28 mouse cellular contexts compared by ENCODE assay signal in genomic region chr3:94459834-94460233, GRCm38 (mm10). TPM values are rescaled to one million over a fixed set of nuclear protein-coding genes. Genes with fewer than 3 reads are reported as not detected.
DNase-seq lines count a peak whose midpoint lies in the region; ATAC-seq and TF ChIP-seq lines count a peak whose summit lies in the region.
"Had no signal": no experiment of that assay in that cellular context is flagged by ENCODE, and none has a peak within 500 bp of the region (broad histone marks: within the 10 kb centered on the region; RNA-seq: fewer than 3 reads in every experiment).

No protein-coding gene starts in this region.

- TF ChIP-seq POLR2A in myocyte (IDR thresholded peaks at IDR 0.05; ENCODE audit: insufficient read length, low read depth): no peak

- no peak overlapping the region for H3K4me3 ChIP-seq in myocyte
- H3K4me3 ChIP-seq: embryonic facial prominence, embryonic 13.5 days; embryonic facial prominence, embryonic 15.5 days; erythroblast, embryonic 14.5 days; forebrain, embryonic 13.5 days; forebrain, embryonic 15.5 days had no signal

- no peaks in the 10 kb centered on the region for H3K36me3 ChIP-seq in myocyte (ENCODE audit: control insufficient read depth, insufficient read depth)
- H3K36me3 ChIP-seq: embryonic facial prominence, embryonic 13.5 days; embryonic facial prominence, embryonic 15.5 days; forebrain, embryonic 15.5 days had no signal

- no peak overlapping the region for H3K4me2 ChIP-seq in myocyte (ENCODE audit: low read depth)
- H3K4me2 ChIP-seq: embryonic facial prominence, embryonic 13.5 days; embryonic facial prominence, embryonic 15.5 days; forebrain, embryonic 13.5 days; forebrain, embryonic 15.5 days had no signal

- H3K79me2 ChIP-seq in myocyte (ENCODE audit: control insufficient read depth, insufficient read depth): no peaks in the 10 kb centered on the region

- no peaks in the 10 kb centered on the region for H3K27me3 ChIP-seq in myocyte (ENCODE audit: control insufficient read depth, insufficient read depth, insufficient read length)
- H3K27me3 ChIP-seq: CH12.LX; embryonic facial prominence, embryonic 13.5 days; embryonic facial prominence, embryonic 15.5 days; forebrain, embryonic 15.5 days had no signal

- ATAC-seq in frontal cortex, adult (ENCODE audit: low TSS enrichment): no peak
- ATAC-seq: CD4-positive, CD25-positive, alpha-beta regulatory T cell, adult 4 months; forebrain, embryonic 13.5 days; forebrain, embryonic 15.5 days; forebrain, postnatal 0 days had no signal

- DNase-seq in 3134 (ENCODE audit: extremely low read depth, insufficient read length, low spot score) (peak; percentile 77), 3T3-L1 (ENCODE audit: low read depth, low spot score) (peak; percentile 88), NIH3T3 (ENCODE audit: low read depth) (peak; percentile 43)
- DNase-seq in gastrocnemius, adult 18-20 months (ENCODE audit: low spot score): no peak
- DNase-seq in adrenal gland, adult (ENCODE audit: inconsistent age in 2 of 2, low spot score in 1 of 2): no peak
- DNase-seq: adrenal gland, adult 8-10 months; adrenal gland, postnatal 14 days; adrenal gland, postnatal 36 days; cerebellum, adult 11-12 months; cerebellum, adult 8-10 months; cerebellum, adult 9-11 months; cerebellum, postnatal 14 days; cerebellum, postnatal 36 days; embryo, embryonic 11 days; forebrain, postnatal 0 days had no signal

- no peak overlapping the region for H3ac ChIP-seq in myocyte (ENCODE audit: control insufficient read depth, insufficient read length)

TF ChIP-seq in myocyte, 11 proteins besides CTCF, POLR2A, EP300 and RAD21:
- TF ChIP-seq MYOD1 (IDR thresholded peaks at IDR 0.05; ENCODE audit: control insufficient read depth in 1 of 3, insufficient read length in 2 of 3, low read depth in 2 of 3) (peak in 2 of 3 experiments; percentile 65 to 66), TCF3 (IDR thresholded peaks at IDR 0.05; ENCODE audit: insufficient read length, low read depth) (no peak), MYOG (IDR thresholded peaks at IDR 0.05; ENCODE audit: control insufficient read depth in 1 of 3, insufficient read depth in 1 of 3, insufficient read length in 2 of 3, low read depth in 2 of 3) (peak in 1 of 3 experiments; percentile 3)

RNA-seq across cellular contexts. Expression of gene Oaz3, which starts 16.1 kb away (rescaled TPM):
- polyA plus RNA-seq in myocyte (2012; fragmentation: generic; extraction: Trizol): 0.10 TPM
- not detected for total RNA-seq in gastrocnemius, adult 18-20 months (2021)
- total RNA-seq: adrenal gland, adult 18-20 months; adrenal gland, adult 8-10 months; adrenal gland, postnatal 14 days; adrenal gland, postnatal 36 days; common myeloid progenitor, adult 5-6 weeks; forebrain, postnatal 0 days had no signal
- polyA plus RNA-seq: embryonic facial prominence, embryonic 11.5 days; embryonic facial prominence, embryonic 13.5 days; erythroblast, embryonic 14.5 days; G1E had no signal

RNA-seq across cellular contexts. Expression of gene Mrpl9, which starts 16.7 kb away (rescaled TPM):
- polyA plus RNA-seq in myocyte (2012; fragmentation: generic; extraction: Trizol): 75.1 TPM
- total RNA-seq in gastrocnemius, adult 18-20 months (2021): 10 to 100 TPM; 30.0 to 33.8 TPM

RNA-seq across cellular contexts. Expression of gene Celf3, which starts 18.3 kb away (rescaled TPM):
- 0.11 TPM for polyA plus RNA-seq in myocyte (2012; fragmentation: generic; extraction: Trizol)
- total RNA-seq in gastrocnemius, adult 18-20 months (2021): not detected
- total RNA-seq: common myeloid progenitor, adult 5-6 weeks; G1E had no signal
- polyA plus RNA-seq: erythroblast, embryonic 14.5 days; G1E had no signal

RNA-seq across cellular contexts. Expression of gene Riiad1, which starts 20.3 kb away (rescaled TPM):
- 0.36 TPM for polyA plus RNA-seq in myocyte (2012; fragmentation: generic; extraction: Trizol)
- total RNA-seq in gastrocnemius, adult 18-20 months (2021): 10 to 100 TPM; 12.9 to 13.0 TPM
- total RNA-seq: CH12.LX; common myeloid progenitor, adult 5-6 weeks; G1E had no signal
- polyA plus RNA-seq: erythroblast, embryonic 14.5 days; G1E had no signal

RNA-seq across cellular contexts. Expression of gene Tdrkh, which starts 46.8 kb away (rescaled TPM):
- polyA plus RNA-seq in myocyte (2012; fragmentation: generic; extraction: Trizol): 5.4 TPM
- total RNA-seq in gastrocnemius, adult 18-20 months (2021): 1 to 10 TPM; 5.2 to 7.0 TPM
- total RNA-seq: CH12.LX had no signal
- polyA plus RNA-seq: G1E had no signal

Comparison
In these comparisons a context has a peak if more than half of its experiments do, and no peak if none do; other contexts are left out.
1. DNase-seq: peak in 3134 (single experiment), 3T3-L1 (single experiment) and NIH3T3 (single experiment); none in gastrocnemius, adult 18-20 months (single experiment) and adrenal gland, adult (0 of 2).